Mouse (Mus musculus) embryonic facial prominence, embryonic 13.5 days (tissue): ENCODE data around the gene Celsr1. TPM values are rescaled to one million over a fixed set of nuclear protein-coding genes. Genes with fewer than 3 reads are reported as not detected.

ENCODE experiments used
- polyA plus RNA-seq: library from polyadenylated mRNA; unstranded; fragments of >200 nt; fragmentation: Nextera tagmentation; extraction: Ambion mirVana; gene quantifications from 2 replicates; pipeline ENCODE4 v1.2.1, GENCODE M21; 2015

The Celsr1 gene
- polyA plus RNA-seq, 1 experiment from 2014 or later: 2.9 TPM

Other genes starting within 250 kb of the Celsr1 start
- gene Cdpf1, start 222.1 kb downstream of the Celsr1 start, polyA plus RNA-seq: 22.0 and 29.4 TPM in 2 replicates
- 0.19 and 0.25 TPM in 2 replicates for gene Pkdrej, start 212.0 kb downstream of the Celsr1 start, polyA plus RNA-seq
- gene Ttc38, start 201.5 kb downstream of the Celsr1 start, polyA plus RNA-seq: 7.3 and 7.4 TPM in 2 replicates
- gene Gtse1, start 174.0 kb downstream of the Celsr1 start, polyA plus RNA-seq: 25.5 and 27.2 TPM in 2 replicates
- 49.4 and 52.9 TPM in 2 replicates for gene Trmu, start 154.5 kb downstream of the Celsr1 start, polyA plus RNA-seq
- gene Gramd4, start 23.9 kb upstream of the Celsr1 start, polyA plus RNA-seq: 14.6 and 16.6 TPM in 2 replicates
- gene Cerk, start 152.4 kb upstream of the Celsr1 start, polyA plus RNA-seq: 14.0 and 16.5 TPM in 2 replicates
- gene Tbc1d22a, start 180.7 kb upstream of the Celsr1 start, polyA plus RNA-seq: 10.8 and 12.8 TPM in 2 replicates